Comparison of ENCODE assay signal across 12 mouse cellular contexts in the genomic region with DNA sequence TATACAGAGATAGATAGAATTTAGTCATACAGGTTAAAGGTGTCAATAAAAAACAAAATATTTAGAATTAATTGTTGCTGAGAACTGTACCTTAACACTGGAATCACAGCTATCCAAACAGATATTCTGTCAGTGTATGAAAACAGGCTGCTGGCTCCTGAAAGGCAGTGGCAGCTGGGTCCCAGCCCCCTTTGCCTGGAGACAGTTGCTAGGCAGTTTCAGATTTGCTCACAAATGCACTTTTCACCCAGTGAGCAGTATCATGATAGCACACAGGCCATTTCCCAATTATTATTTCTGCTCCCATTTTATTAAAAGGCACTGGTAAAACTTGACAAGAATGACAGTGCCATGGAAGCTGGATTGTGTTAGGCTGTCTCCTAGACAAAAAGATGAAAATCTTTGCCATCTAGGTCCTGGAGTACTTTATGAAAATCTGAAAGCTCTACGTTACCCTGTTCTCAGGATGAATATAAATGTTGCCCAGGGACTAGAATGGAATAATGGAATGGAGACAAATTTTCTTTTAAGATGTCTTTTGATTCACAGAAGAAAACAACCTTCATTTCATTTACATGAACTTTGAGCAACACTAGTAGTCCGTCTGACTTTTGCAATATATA. TPM values are rescaled to one million over a fixed set of nuclear protein-coding genes. Genes with fewer than 3 reads are reported as not detected.
DNase-seq lines count a peak whose midpoint lies in the region; ATAC-seq and TF ChIP-seq lines count a peak whose summit lies in the region.
"Had no signal": no experiment of that assay in that cellular context is flagged by ENCODE, and none has a peak within 500 bp of the region (broad histone marks: within the 10 kb centered on the region; RNA-seq: fewer than 3 reads in every experiment).

No protein-coding gene starts in this region.

- no peak overlapping the region for H3K9ac ChIP-seq in forebrain, postnatal 0 days
- H3K9ac ChIP-seq: liver, embryonic 14.5 days had no signal

- H3K4me1 ChIP-seq in forebrain, postnatal 0 days (ENCODE audit: insufficient read depth), result no peaks in the 10 kb centered on the region
- H3K4me1 ChIP-seq: megakaryocyte, embryonic 14.5 days had no signal

- H3K27me3 ChIP-seq in forebrain, postnatal 0 days (ENCODE audit: insufficient read depth, low read length), result no peaks in the 10 kb centered on the region

- H3K9me3 ChIP-seq in forebrain, postnatal 0 days (ENCODE audit: low read length), result no peaks in the 10 kb centered on the region
- H3K9me3 ChIP-seq: megakaryocyte, embryonic 14.5 days had no signal

- 66% methylated on average over 2 of the region's 2 CpGs for WGBS in forebrain, postnatal 0 days

- H3K27ac ChIP-seq in forebrain, postnatal 0 days (ENCODE audit: low read depth, low read length), result 0 out of 2 replicates have a peak overlapping the region, but pooled peaks have one; percentile 5
- H3K27ac ChIP-seq: heart, adult 2 months; liver, embryonic 14.5 days had no signal

- no peaks in the 10 kb centered on the region for H3K36me3 ChIP-seq in forebrain, postnatal 0 days (ENCODE audit: insufficient read depth)

- TF ChIP-seq CTCF in forebrain, postnatal 0 days (IDR thresholded peaks at IDR 0.05; ENCODE audit: low read depth), result no peak

- no peak overlapping the region for H3K4me3 ChIP-seq in forebrain, postnatal 0 days (ENCODE audit: low read depth, low read length)
- H3K4me3 ChIP-seq: erythroblast, embryonic 14.5 days; heart, adult 2 months; megakaryocyte, embryonic 14.5 days had no signal

- ATAC-seq in forebrain, postnatal 0 days, result peak; percentile 99

- H3K4me2 ChIP-seq in forebrain, postnatal 0 days (ENCODE audit: low read depth), result no peak overlapping the region

- DNase-seq in layer of hippocampus, adult 18-20 months (ENCODE audit: low spot score in 2 of 2), result peak; percentile 70 to 84
- DNase-seq in layer of hippocampus, adult 9-10 months (ENCODE audit: low spot score), result no peak
- DNase-seq in forebrain, postnatal 0 days, result peak; percentile 52
- peak; percentile 54 to 82 for DNase-seq in layer of hippocampus, postnatal 14 days (ENCODE audit: low spot score in 2 of 2)
- DNase-seq in retina, embryonic 14.5 days (ENCODE audit: low spot score), result peak; percentile 41
- no peak for DNase-seq in urinary bladder, postnatal 14 days (ENCODE audit: low spot score)
- no peak for DNase-seq in B cell, adult 2 months
- DNase-seq: cerebellum, adult 18-20 months; heart, adult 2 months had no signal

RNA-seq across cellular contexts. Expression of a gene that starts 48.0 kb away (rescaled TPM):
- 1 to 10 TPM; 8.5 to 9.7 TPM for total RNA-seq in layer of hippocampus, adult 18-20 months (2021)
- 3.2 and 4.2 TPM in 2 replicates for total RNA-seq in forebrain, postnatal 0 days (2014; rRNA removed)
- polyA plus RNA-seq in forebrain, postnatal 0 days (2015; fragmentation: Nextera tagmentation; extraction: Ambion mirVana), result 5.7 and 6.6 TPM in 2 replicates
- 1 to 10 TPM; 9.3 to 9.4 TPM for total RNA-seq in layer of hippocampus, postnatal 14 days (2021)
- polyA plus RNA-seq: erythroblast, embryonic 14.5 days had no signal

Comparison
In these comparisons a context has a peak if more than half of its experiments do, and no peak if none do; other contexts are left out.
1. DNase-seq: peak in layer of hippocampus, adult 18-20 months (2 of 2), forebrain, postnatal 0 days (single experiment), layer of hippocampus, postnatal 14 days (2 of 2) and retina, embryonic 14.5 days (single experiment); none in layer of hippocampus, adult 9-10 months (single experiment), urinary bladder, postnatal 14 days (single experiment) and B cell, adult 2 months (0 of 2).